Mouse (Mus musculus): ENCODE measurements around the gene Tmem132d.

The Tmem132d gene

GRCm38 (mm10) chr5:128432916-128433315 is at the start of gene Tmem132d:
Tmem132d (minus strand) TSS chr5:128433077.
- DNase-seq: no peak

GRCm38 (mm10) chr5:128480816-128481215 is 47.9 kb upstream of the Tmem132d start:
- no peak for DNase-seq

GRCm38 (mm10) chr5:128475372-128475771 is 42.5 kb upstream of the Tmem132d start:
- DNase-seq: no peak

GRCm38 (mm10) chr5:128469812-128470211 is 36.9 kb upstream of the Tmem132d start:
- no peak for DNase-seq

GRCm38 (mm10) chr5:128464514-128464913 is 31.6 kb upstream of the Tmem132d start:
- no peak for DNase-seq

GRCm38 (mm10) chr5:128460605-128461004 is 27.7 kb upstream of the Tmem132d start:
- DNase-seq: no peak

GRCm38 (mm10) chr5:128455732-128456131 is 22.9 kb upstream of the Tmem132d start:
- no peak for DNase-seq

- DNase-seq: no peak
Measured at GRCm38 (mm10) chr5:128452196-128452595, 19.3 kb upstream of the Tmem132d start.

- no peak for DNase-seq
Measured at GRCm38 (mm10) chr5:128450808-128451207, 17.9 kb upstream of the Tmem132d start.

- DNase-seq: no peak
Measured at GRCm38 (mm10) chr5:128444876-128445275, 12.0 kb upstream of the Tmem132d start.

- DNase-seq: no peak
Measured at GRCm38 (mm10) chr5:128443848-128444247, 11.0 kb upstream of the Tmem132d start.

GRCm38 (mm10) chr5:128441121-128441520 is 8.2 kb upstream of the Tmem132d start:
- DNase-seq: no peak

GRCm38 (mm10) chr5:128439828-128440227 is 7.0 kb upstream of the Tmem132d start:
- peak; percentile 71 to 82 for DNase-seq

GRCm38 (mm10) chr5:128438078-128438477 is 5.2 kb upstream of the Tmem132d start:
- peak in 1 of 2 experiments; percentile 24 for DNase-seq

GRCm38 (mm10) chr5:128436909-128437308 is 4.0 kb upstream of the Tmem132d start:
- DNase-seq: peak; percentile 55 to 75

- DNase-seq: peak in 1 of 2 experiments; percentile 22
Measured at GRCm38 (mm10) chr5:128435683-128436082, 2.8 kb upstream of the Tmem132d start.

GRCm38 (mm10) chr5:128433786-128434185 is 909 bp upstream of the Tmem132d start:
- no peak for DNase-seq

GRCm38 (mm10) chr5:128432422-128432821 is 455 bp downstream of the Tmem132d start:
- DNase-seq: no peak

- DNase-seq: no peak
Measured at GRCm38 (mm10) chr5:128424636-128425035, 8.2 kb downstream of the Tmem132d start.

GRCm38 (mm10) chr5:128424213-128424612 is 8.7 kb downstream of the Tmem132d start:
- no peak for DNase-seq

GRCm38 (mm10) chr5:128422090-128422489 is 10.8 kb downstream of the Tmem132d start:
- DNase-seq: no peak

GRCm38 (mm10) chr5:128418149-128418710 is 14.6 kb downstream of the Tmem132d start:
- DNase-seq: no peak

GRCm38 (mm10) chr5:128414056-128414455 is 18.8 kb downstream of the Tmem132d start:
- no peak for DNase-seq

- no peak for DNase-seq
Measured at GRCm38 (mm10) chr5:128412306-128412705, 20.6 kb downstream of the Tmem132d start.

GRCm38 (mm10) chr5:128407546-128407945 is 25.3 kb downstream of the Tmem132d start:
- DNase-seq: peak; percentile 55 to 56
